Mouse (Mus musculus) heart, adult 18-20 months (tissue): ENCODE results near the gene Olfr1217. TPM values are rescaled to one million over a fixed set of nuclear protein-coding genes. Genes with fewer than 3 reads are reported as not detected.
"Not testable (repeated sequence)": the region's sequence is repeated elsewhere in the genome, so short reads cannot be mapped to it uniquely, and the experiment has no call there.

ENCODE experiments used
- DNase-seq, 2 experiments: peaks; one replicate each; pipeline ENCODE4 v3.0.0; 2021 to 2022; ENCODE audit warnings: mixed read lengths in 1 of 2
- long read RNA-seq, 2 experiments: library from polyadenylated mRNA; stranded (forward); transcript quantifications; one replicate each; pipeline ENCODE4 v2.0.0; 2021
- total RNA-seq, 2 experiments: library from RNA; stranded (reverse); gene quantifications; 2 replicates each; pipeline ENCODE4 v1.2.3; 2021

Gene Olfr1217
- not detected for total RNA-seq
- long read RNA-seq, experiment 1, result 0 reads
- long read RNA-seq, experiment 2, result 0 reads

DNA sequence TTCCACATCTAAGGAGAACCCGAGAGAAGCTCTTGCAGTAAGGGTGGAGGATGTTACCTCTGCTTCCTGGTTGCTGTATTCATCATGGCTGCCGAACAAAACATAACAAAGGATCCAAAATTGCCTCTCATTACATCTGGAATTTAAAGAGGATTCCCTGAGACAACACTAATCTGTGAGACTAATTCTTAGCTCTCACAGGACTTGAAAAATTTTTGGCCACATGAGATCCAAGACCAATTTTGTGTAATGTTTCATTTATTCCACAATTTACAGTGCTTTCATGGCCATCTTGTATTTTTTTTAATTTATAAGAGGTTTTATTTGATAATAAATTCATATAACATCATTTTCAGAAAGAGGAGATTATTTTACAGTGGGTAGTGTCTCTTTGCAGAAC lies at the start of gene Olfr1217:
Olfr1217 (minus strand) TSS at position 101 of the 400 bp plus-strand sequence.
- no peak for DNase-seq

DNA sequence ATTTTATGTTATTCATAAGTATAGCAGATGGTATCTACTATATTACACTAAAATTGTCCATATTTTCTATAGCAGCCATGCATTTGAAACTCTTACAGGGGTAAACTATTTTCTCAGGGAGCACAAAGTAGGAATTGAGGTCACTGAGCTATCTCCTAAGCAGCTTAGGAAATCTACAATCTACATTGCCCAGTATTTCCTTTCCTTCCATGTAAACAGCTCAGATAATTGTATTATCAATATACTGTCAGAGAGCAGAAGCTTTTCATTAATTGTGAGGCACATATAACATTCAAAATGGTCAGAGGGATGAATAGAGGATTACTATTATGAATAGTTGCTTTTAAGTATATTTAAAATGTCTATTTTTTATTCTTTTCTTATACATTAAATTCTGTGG lies 49.6 kb upstream of the Olfr1217 start:
- DNase-seq, result no peak

DNA sequence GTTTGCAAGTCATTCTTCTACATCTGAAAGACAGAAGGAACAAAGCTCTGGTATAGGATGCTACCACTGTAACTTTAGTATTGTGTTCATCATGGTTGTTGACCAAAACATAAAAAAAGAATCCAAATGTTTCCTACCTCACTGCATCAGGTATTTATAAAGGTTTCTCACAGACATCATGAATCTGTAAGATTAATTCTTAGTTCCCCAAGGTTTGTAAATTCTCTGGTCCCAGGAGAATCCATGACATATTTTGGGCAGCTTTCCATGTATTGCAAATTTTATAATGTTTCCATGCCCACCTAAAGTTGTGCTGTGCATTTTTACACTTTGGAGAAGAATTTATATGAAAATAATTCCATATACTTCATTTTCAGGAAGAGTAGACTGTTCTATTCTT lies 29.2 kb upstream of the Olfr1217 start, which contains the start of gene Olfr1218:
Olfr1218 (minus strand) TSS at position 101 of the 400 bp plus-strand sequence.
- no peak for DNase-seq

DNA sequence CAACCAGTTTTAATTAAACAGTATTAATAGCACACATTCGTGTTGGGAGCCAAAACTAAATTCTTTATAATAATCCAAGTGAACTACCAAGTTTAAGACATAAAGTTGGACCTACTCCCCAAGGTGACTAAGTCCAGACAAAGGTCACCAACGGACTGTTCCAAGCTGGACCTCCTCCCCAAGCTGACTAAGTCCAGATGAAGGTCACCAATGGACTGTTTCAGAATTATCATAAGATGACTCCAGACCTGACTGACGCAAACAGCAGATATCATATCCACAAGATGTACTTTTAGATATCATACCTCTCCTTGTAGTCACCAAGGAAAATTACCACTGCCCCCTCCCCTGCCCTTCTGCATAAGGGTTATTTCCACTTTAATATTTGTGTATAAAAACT lies 10.4 kb downstream of the Olfr1217 start:
- DNase-seq, result not testable (repeated sequence)

DNA sequence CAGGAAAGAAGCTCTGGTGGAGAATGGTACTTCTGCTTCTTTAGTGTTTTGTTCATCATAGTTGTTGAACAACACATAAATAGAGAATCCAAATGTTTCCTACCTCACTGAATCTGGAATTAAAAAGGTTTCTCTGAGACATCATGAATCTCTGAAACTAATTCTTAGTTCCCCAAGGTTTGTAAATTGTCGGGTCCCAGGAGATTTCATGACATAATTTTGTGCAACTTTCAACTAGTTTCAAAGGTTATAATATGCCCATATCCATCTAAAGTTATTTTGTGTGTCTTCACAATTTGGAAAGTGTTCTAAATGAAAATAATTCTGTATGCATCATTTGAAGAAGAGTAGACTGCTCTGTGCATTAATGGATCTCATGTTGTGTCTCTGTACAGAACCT lies 13.6 kb downstream of the Olfr1217 start, which contains the start of gene Olfr1216:
Olfr1216 (minus strand) TSS at position 101 of the 400 bp plus-strand sequence.
- no peak for DNase-seq

DNA sequence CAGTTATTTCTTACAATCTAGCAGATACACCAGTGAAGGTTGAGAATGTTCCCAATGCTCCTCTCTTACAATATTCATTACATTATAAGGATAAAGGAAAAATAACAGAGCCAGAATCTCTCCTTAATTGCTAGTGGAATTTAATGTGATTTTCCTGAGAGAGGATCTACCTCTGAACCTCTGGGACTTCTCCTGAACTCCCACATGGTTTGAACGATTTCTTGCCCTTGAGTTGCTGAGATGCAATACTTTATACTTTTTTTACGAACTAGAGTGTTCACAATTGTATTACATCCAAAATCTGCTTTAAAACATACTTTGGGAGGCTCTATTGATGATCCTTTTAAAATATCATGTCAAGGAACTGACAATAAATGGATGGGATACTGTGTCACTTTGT lies 25.0 kb downstream of the Olfr1217 start, which contains the start of gene Olfr1215:
Olfr1215 (minus strand) TSS at position 101 of the 400 bp plus-strand sequence.
- no peak for DNase-seq

DNA sequence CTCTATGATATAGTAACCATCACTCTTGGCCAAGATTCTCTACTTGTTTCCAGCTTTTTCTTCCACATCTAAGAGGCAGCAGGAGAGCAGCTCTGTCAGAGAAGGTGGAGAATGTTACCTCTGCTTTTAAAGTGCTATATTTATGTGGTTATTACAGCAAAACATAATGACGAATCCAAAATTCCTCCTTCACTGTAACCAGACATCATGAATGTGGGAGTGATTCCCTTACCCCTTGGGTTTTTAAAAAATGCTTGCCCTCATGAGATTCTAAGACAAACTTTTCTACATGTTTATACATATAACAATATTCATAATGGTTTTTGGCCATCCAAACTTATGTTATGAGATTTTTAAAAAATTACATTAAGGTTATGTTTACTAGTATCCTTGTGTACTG lies 39.3 kb downstream of the Olfr1217 start, which contains the start of gene Olfr1214:
Olfr1214 (minus strand) TSS at position 101 of the 400 bp plus-strand sequence.
- DNase-seq, result no peak

DNA sequence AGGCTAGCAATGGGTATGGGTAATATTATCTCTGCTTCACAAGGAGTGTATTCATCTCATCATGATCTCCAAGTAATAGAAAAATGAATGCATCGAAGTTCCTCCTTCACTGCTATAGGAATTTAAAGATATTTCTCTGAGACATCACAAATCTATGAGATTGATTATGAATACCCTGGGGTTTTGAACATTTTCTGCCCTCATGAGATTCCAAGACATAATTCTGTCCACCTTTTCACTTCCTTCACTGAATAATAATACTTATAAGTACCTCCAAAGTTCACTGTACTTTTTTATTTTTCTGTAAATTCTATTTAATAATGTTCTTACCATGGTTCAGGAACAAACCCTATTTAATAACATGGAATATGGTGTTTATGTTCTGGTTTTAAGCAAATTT lies 51.7 kb downstream of the Olfr1217 start, which contains the start of gene Gm13762:
Gm13762 (minus strand) TSS at position 101 of the 400 bp plus-strand sequence.
- no peak for DNase-seq

Other genes starting within 250 kb of the Olfr1217 start
- gene Olfr1201, start 239.0 kb downstream of the Olfr1217 start, total RNA-seq, result not detected
- not detected for gene Olfr1202, start 217.6 kb downstream of the Olfr1217 start, total RNA-seq
- not detected for gene Olfr1205, start 202.3 kb downstream of the Olfr1217 start, total RNA-seq
- not detected for gene Olfr1204, start 182.8 kb downstream of the Olfr1217 start, total RNA-seq
- not detected for gene Olfr1206, start 168.8 kb downstream of the Olfr1217 start, total RNA-seq
- gene Olfr1208, start 129.8 kb downstream of the Olfr1217 start, total RNA-seq, result not detected
- not detected for gene Olfr1209, start 116.9 kb downstream of the Olfr1217 start, total RNA-seq
- not detected for gene Olfr1211, start 94.0 kb downstream of the Olfr1217 start, total RNA-seq
- gene Olfr1212, start 78.1 kb downstream of the Olfr1217 start, total RNA-seq, result not detected
- gene Gm13762, start 51.8 kb downstream of the Olfr1217 start, total RNA-seq, result not detected
- not detected for gene Olfr1214, start 39.4 kb downstream of the Olfr1217 start, total RNA-seq
- not detected for gene Olfr1215, start 25.1 kb downstream of the Olfr1217 start, total RNA-seq
- gene Olfr1216, start 13.7 kb downstream of the Olfr1217 start, total RNA-seq, result not detected
- gene Olfr1218, start 29.1 kb upstream of the Olfr1217 start, total RNA-seq, result not detected
- not detected for gene Olfr1219, start 51.4 kb upstream of the Olfr1217 start, total RNA-seq
- gene Olfr1220, start 74.8 kb upstream of the Olfr1217 start, total RNA-seq, result not detected
- not detected for gene Olfr1221, start 85.2 kb upstream of the Olfr1217 start, total RNA-seq
- not detected for gene Olfr1222, start 101.0 kb upstream of the Olfr1217 start, total RNA-seq
- not detected for gene Olfr1223, start 119.5 kb upstream of the Olfr1217 start, total RNA-seq
- not detected for gene Olfr1224-ps1, start 132.0 kb upstream of the Olfr1217 start, total RNA-seq
- not detected for gene Olfr1225, start 142.6 kb upstream of the Olfr1217 start, total RNA-seq
- gene Olfr1226, start 168.0 kb upstream of the Olfr1217 start, total RNA-seq, result not detected
- gene Olfr1228, start 222.0 kb upstream of the Olfr1217 start, total RNA-seq, result not detected